Mouse (Mus musculus) brain, embryonic 14.5 days (tissue): ENCODE results near the gene V1rd19.
"Not testable (repeated sequence)": the region's sequence is repeated elsewhere in the genome, so short reads cannot be mapped to it uniquely, and the experiment has no call there.

Experiments
- CTCF ChIP-seq: fragments of 200-500 bp; IDR thresholded peaks from 2 replicates; pipeline ENCODE4 v1.5.1; 2012; ENCODE audit warnings: inconsistent platforms, mild to moderate bottlenecking, moderate library complexity, borderline replicate concordance; ENCODE audit not compliant: insufficient read depth, insufficient read length; ENCODE audit errors: extremely low read depth
- POLR2A ChIP-seq: fragments of 200-500 bp; IDR thresholded peaks from 2 replicates; pipeline ENCODE4 v1.6.1; 2012; ENCODE audit warnings: mild to moderate bottlenecking, inconsistent platforms, borderline replicate concordance; ENCODE audit not compliant: poor library complexity, insufficient read depth, insufficient read length, severe bottlenecking; ENCODE audit errors: extremely low read depth

DNA sequence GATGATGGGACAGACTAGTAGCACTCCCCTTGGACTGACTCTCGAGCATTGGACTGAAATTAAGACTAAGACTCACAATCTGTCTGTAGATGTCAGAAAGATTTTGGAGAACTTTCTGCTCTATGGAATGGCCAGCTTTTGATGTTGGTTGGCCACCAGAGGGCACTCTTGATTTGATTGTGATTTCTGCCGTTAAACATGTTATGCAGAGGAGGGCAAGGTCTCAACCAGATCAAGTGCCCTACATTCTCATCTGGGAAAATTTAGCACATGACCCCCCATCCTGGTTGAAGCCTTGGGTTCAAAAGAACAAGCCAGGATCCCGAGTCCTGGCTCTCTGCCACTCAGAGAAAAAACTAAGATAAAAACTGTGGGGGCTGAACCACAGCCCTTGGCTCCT, 33.4 kb upstream of the V1rd19 start:
- not testable (repeated sequence) for TF ChIP-seq CTCF, POLR2A
